Mouse (Mus musculus): Measurements from ENCODE around the gene 9330161L09Rik.

Gene 9330161L09Rik

GRCm38 (mm10) chr12:103389348-103389727 lies 18.3 kb downstream of the 9330161L09Rik start:
- no peak for DNase-seq (ENCODE audit: low read depth in 2 of 2, low spot score in 2 of 2)

GRCm38 (mm10) chr12:103388505-103389347 lies 18.9 kb downstream of the 9330161L09Rik start, which contains the start of gene Otub2:
Otub2 (plus strand) TSS chr12:103388682.
- peak; percentile 72 to 73 for DNase-seq (ENCODE audit: low read depth in 2 of 2, low spot score in 2 of 2)

GRCm38 (mm10) chr12:103380226-103380625 lies 27.4 kb downstream of the 9330161L09Rik start:
- no peak for DNase-seq (ENCODE audit: low read depth in 2 of 2, low spot score in 2 of 2)

- no peak for DNase-seq (ENCODE audit: low read depth in 2 of 2, low spot score in 2 of 2)
Measured at GRCm38 (mm10) chr12:103376774-103377173, 30.8 kb downstream of the 9330161L09Rik start.

- no peak for DNase-seq (ENCODE audit: low read depth in 2 of 2, low spot score in 2 of 2)
Measured at GRCm38 (mm10) chr12:103376124-103376523, 31.5 kb downstream of the 9330161L09Rik start.

- no peak for DNase-seq (ENCODE audit: low read depth in 2 of 2, low spot score in 2 of 2)
Measured at GRCm38 (mm10) chr12:103373530-103374236, 33.9 kb downstream of the 9330161L09Rik start.

- peak; percentile 39 to 65 for DNase-seq (ENCODE audit: low read depth in 2 of 2, low spot score in 2 of 2)
Measured at GRCm38 (mm10) chr12:103371711-103372110, 35.9 kb downstream of the 9330161L09Rik start.

- no peak for DNase-seq (ENCODE audit: low read depth in 2 of 2, low spot score in 2 of 2)
Measured at GRCm38 (mm10) chr12:103370861-103371260, 36.8 kb downstream of the 9330161L09Rik start.

GRCm38 (mm10) chr12:103368777-103369176 lies 38.8 kb downstream of the 9330161L09Rik start:
- DNase-seq (ENCODE audit: low read depth in 2 of 2, low spot score in 2 of 2) = no peak

GRCm38 (mm10) chr12:103368326-103368669 lies 39.3 kb downstream of the 9330161L09Rik start:
- no peak for DNase-seq (ENCODE audit: low read depth in 2 of 2, low spot score in 2 of 2)

GRCm38 (mm10) chr12:103367620-103368325 lies 39.8 kb downstream of the 9330161L09Rik start:
- peak; percentile 35 to 53 for DNase-seq (ENCODE audit: low read depth in 2 of 2, low spot score in 2 of 2)

GRCm38 (mm10) chr12:103367171-103367570 lies 40.4 kb downstream of the 9330161L09Rik start:
- DNase-seq (ENCODE audit: low read depth in 2 of 2, low spot score in 2 of 2) = no peak

GRCm38 (mm10) chr12:103362336-103362735 lies 45.3 kb downstream of the 9330161L09Rik start:
- no peak for DNase-seq (ENCODE audit: low read depth in 2 of 2, low spot score in 2 of 2)

- no peak for DNase-seq (ENCODE audit: low read depth in 2 of 2, low spot score in 2 of 2)
Measured at GRCm38 (mm10) chr12:103361539-103362307, 45.9 kb downstream of the 9330161L09Rik start.

- DNase-seq (ENCODE audit: low read depth in 2 of 2, low spot score in 2 of 2) = no peak
Measured at GRCm38 (mm10) chr12:103360812-103361211, 46.8 kb downstream of the 9330161L09Rik start.

- DNase-seq (ENCODE audit: low read depth in 2 of 2, low spot score in 2 of 2) = no peak
Measured at GRCm38 (mm10) chr12:103358951-103359801, 48.4 kb downstream of the 9330161L09Rik start.

- DNase-seq (ENCODE audit: low read depth in 2 of 2, low spot score in 2 of 2) = no peak
Measured at GRCm38 (mm10) chr12:103358216-103358615, 49.4 kb downstream of the 9330161L09Rik start.

Data from CD8-positive naive resting alpha-beta T cell, adult 2 months (primary cell).